Mouse (Mus musculus) embryonic facial prominence, embryonic 15.5 days (tissue): ENCODE results near the gene Btbd9. TPM values are rescaled to one million over a fixed set of nuclear protein-coding genes. Genes with fewer than 3 reads are reported as not detected.

Source experiments
- ATAC-seq: fragments of 200-750 bp; cut with Nextera tagmentation; 2 replicates; pipeline ENCODE4 v1.8.0; 2017; ENCODE audit warnings: low read depth, moderate TSS enrichment; ENCODE audit not compliant: insufficient number of reproducible peaks, low FRiP score, low TSS enrichment
- H3K27ac ChIP-seq: fragments of 300-500 bp; sonication (generic); replicated peaks from 2 replicates; pipeline ENCODE4 v1.5.1; 2015; ENCODE audit warnings: mild to moderate bottlenecking, inconsistent platforms
- H3K27me3 ChIP-seq: fragments of 300-500 bp; sonication (generic); 2 replicates; pipeline ENCODE4 v1.6.1; 2015; ENCODE audit warnings: inconsistent platforms
- H3K36me3 ChIP-seq: fragments of 300-500 bp; sonication (generic); 2 replicates; pipeline ENCODE4 v1.6.1; 2015; ENCODE audit warnings: mild to moderate bottlenecking, inconsistent platforms
- H3K4me1 ChIP-seq: fragments of 300-500 bp; sonication (generic); 2 replicates; pipeline ENCODE4 v1.6.1; 2015; ENCODE audit warnings: inconsistent platforms
- H3K4me2 ChIP-seq: fragments of 300-500 bp; sonication (generic); replicated peaks from 2 replicates; pipeline ENCODE4 v1.6.1; 2015; ENCODE audit warnings: mild to moderate bottlenecking, inconsistent platforms
- H3K4me3 ChIP-seq: fragments of 300-500 bp; sonication (generic); replicated peaks from 2 replicates; pipeline ENCODE4 v1.5.1; 2015; ENCODE audit warnings: mild to moderate bottlenecking, inconsistent platforms
- H3K9ac ChIP-seq: fragments of 300-500 bp; sonication (generic); 2 replicates; pipeline ENCODE4 v1.6.1; 2015; ENCODE audit warnings: inconsistent platforms
- H3K9me3 ChIP-seq: fragments of 300-500 bp; sonication (generic); replicated peaks from 2 replicates; pipeline ENCODE4 v1.6.1; 2016; ENCODE audit warnings: inconsistent platforms
- WGBS: fragments of 180-500 bp; shearing (Covaris S2); methylation state at CpG from one replicate; pipeline ENCODE4 v1.1.7; 2015; 5-methylcytosine and 5-hydroxymethylcytosine counted together
- polyA plus RNA-seq: library from polyadenylated mRNA; unstranded; fragments of >200 nt; fragmentation: Nextera tagmentation; extraction: Ambion mirVana; gene quantifications from 2 replicates; pipeline ENCODE4 v1.2.1, GENCODE M21; 2015

The Btbd9 gene
- polyA plus RNA-seq, 1 experiment from 2014 or later = 56.6 TPM

DNA sequence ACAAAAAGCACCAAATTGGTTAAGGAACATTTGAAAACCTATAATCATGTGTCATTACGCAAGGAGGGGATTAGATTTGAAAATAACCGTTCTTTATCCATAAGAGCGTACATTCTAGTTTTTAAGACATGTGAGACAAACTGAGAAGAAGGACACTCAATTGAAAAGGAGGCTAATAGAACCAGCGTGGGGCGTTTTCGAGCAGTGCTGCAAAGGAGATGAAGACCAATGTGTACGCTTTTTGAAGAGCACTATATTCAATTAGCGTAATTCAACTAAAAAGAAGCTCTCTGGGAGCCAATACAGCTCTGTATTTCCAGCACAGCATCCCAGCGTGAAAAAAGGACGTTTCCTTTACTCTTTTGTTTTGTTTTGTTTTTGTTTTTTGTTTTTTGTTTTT is 103.5 kb downstream of the Btbd9 start:
- Histone ChIP-seq H3K4me1 (peaks cover 15% of the 10 kb centered on the region), H3K4me3 (no peak overlapping the region), H3K9ac (no peak overlapping the region), H3K27me3 (no peaks in the 10 kb centered on the region), H3K9me3 (no peaks in the 10 kb centered on the region), H3K27ac (no peak overlapping the region), H3K36me3 (no peaks in the 10 kb centered on the region), H3K4me2 (no peak overlapping the region)
- WGBS = 85% methylated on average over 10 of the region's 10 CpGs
- no peak for ATAC-seq

DNA sequence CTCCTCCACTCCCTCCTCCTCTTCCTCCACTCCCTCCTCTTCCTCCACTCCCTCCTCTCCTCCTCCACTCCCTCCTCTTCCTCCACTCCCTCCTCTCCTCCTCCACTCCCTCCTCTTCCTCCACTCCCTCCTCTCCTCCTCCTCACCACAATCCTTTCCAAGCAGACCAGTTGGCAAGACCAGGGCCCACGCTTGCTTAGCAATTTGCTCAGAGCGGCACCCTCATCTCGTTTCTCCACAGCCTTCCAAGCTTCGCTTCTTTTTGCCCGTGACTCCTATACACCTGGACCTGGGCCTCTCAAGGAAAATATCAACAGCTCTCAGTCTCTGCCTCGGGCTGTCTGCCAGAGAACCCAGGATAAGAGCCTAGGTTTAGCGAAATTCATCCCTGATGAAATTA is 104.8 kb downstream of the Btbd9 start:
- no peak for ATAC-seq
- peaks cover 24% of the 10 kb centered on the region for H3K4me1 ChIP-seq
- no peak overlapping the region for H3K9ac ChIP-seq
- H3K36me3 ChIP-seq = no peaks in the 10 kb centered on the region
- H3K4me2 ChIP-seq = no peak overlapping the region
- WGBS = 49% methylated on average over 7 of the region's 7 CpGs
- no peak overlapping the region for H3K27ac ChIP-seq
- no peaks in the 10 kb centered on the region for H3K9me3 ChIP-seq
- H3K27me3 ChIP-seq = no peaks in the 10 kb centered on the region
- H3K4me3 ChIP-seq = no peak overlapping the region

DNA sequence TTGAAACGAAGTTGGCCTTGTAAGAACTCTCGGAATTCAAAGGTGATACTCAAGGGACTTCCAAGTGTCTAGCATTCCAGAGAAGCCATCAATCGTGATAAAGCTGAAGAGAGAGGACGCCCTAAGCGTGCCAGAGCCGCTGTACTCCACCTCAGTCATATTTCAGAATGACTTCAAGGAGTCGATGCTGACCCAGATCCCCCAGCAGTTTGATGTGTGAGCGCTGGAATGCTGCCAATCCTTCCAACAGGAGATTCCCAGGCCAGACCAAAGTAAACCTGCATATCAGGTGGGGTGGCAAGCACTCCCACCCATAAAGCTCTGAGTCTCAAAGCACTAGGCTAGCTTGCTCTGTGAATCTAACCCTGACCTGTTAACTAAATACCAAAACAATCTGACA is 105.5 kb downstream of the Btbd9 start:
- H3K27me3 ChIP-seq = no peaks in the 10 kb centered on the region
- WGBS = 50% methylated on average over 8 of the region's 8 CpGs
- no peaks in the 10 kb centered on the region for H3K9me3 ChIP-seq
- no peaks in the 10 kb centered on the region for H3K36me3 ChIP-seq
- H3K4me1 ChIP-seq = peaks cover 26% of the 10 kb centered on the region
- no peak overlapping the region for H3K4me3 ChIP-seq
- H3K9ac ChIP-seq = no peak overlapping the region
- no peak overlapping the region for H3K4me2 ChIP-seq
- no peak for ATAC-seq
- H3K27ac ChIP-seq = no peak overlapping the region

- WGBS = 60% methylated on average over 8 of the region's 8 CpGs
- Histone ChIP-seq H3K27ac (no peak overlapping the region), H3K9ac (no peak overlapping the region), H3K4me1 (peaks cover 26% of the 10 kb centered on the region), H3K4me2 (no peak overlapping the region), H3K27me3 (no peaks in the 10 kb centered on the region), H3K9me3 (no peaks in the 10 kb centered on the region), H3K4me3 (no peak overlapping the region), H3K36me3 (no peaks in the 10 kb centered on the region)
- no peak for ATAC-seq
Observed at GRCm38 (mm10) chr17:30470286-30470685, 106.0 kb downstream of the Btbd9 start.

GRCm38 (mm10) chr17:30469511-30470076 is 106.7 kb downstream of the Btbd9 start:
- Histone ChIP-seq H3K9ac (no peak overlapping the region), H3K27ac (no peak overlapping the region), H3K4me3 (no peak overlapping the region), H3K9me3 (no peaks in the 10 kb centered on the region), H3K4me2 (no peak overlapping the region), H3K27me3 (no peaks in the 10 kb centered on the region), H3K4me1 (peaks cover 26% of the 10 kb centered on the region), H3K36me3 (no peaks in the 10 kb centered on the region)
- 70% methylated on average over 10 of the region's 10 CpGs for WGBS
- no peak for ATAC-seq

GRCm38 (mm10) chr17:30468368-30468767 is 107.9 kb downstream of the Btbd9 start:
- no peak for ATAC-seq
- Histone ChIP-seq H3K9ac (no peak overlapping the region), H3K4me1 (peaks cover 35% of the 10 kb centered on the region), H3K27me3 (no peaks in the 10 kb centered on the region), H3K4me2 (no peak overlapping the region), H3K36me3 (no peaks in the 10 kb centered on the region), H3K4me3 (no peak overlapping the region), H3K9me3 (no peaks in the 10 kb centered on the region), H3K27ac (no peak overlapping the region)
- 36% methylated on average over 4 of the region's 4 CpGs for WGBS

DNA sequence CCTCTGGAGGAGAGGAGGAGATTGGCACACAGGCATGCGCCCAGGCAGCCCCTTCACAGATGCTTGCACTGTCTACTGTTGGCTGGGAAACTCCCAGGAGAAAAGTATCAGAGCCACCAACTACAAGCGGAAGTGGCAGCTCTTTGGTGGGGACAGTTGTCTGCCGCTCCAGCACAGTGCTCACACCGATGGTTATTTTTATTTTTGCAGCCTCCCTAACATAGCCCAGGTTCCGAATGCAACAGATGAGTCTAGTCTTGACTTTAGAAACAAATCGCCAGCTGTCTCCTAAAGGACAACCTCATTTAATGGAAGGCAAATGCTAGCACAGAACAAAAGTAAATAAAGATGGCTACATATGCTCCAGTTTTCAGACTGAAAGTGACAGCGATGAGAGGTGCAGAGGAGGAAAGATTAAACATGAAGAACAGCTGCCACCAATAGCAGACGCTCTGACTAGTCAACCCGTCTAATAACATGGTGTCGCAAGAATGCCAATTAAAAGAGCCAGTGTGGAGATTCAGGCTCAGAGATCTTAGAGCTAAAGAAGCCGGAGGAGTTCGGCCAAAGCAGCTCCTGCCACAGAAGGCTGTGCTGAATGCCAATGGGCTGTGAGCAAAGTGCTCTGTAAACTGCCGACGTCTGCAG is 108.6 kb downstream of the Btbd9 start:
- Histone ChIP-seq H3K27ac (peak overlapping the region; percentile 56; the same call in 1 of the 2 replicates), H3K27me3 (no peaks in the 10 kb centered on the region), H3K9ac (no peak overlapping the region), H3K36me3 (no peaks in the 10 kb centered on the region), H3K4me3 (no peak overlapping the region), H3K4me1 (peaks cover 35% of the 10 kb centered on the region), H3K4me2 (peak overlapping the region; percentile 12; the same call in 1 of the 2 replicates), H3K9me3 (no peaks in the 10 kb centered on the region)
- peak; percentile 63 for ATAC-seq
- 38% methylated on average over 14 of the region's 14 CpGs for WGBS

- Histone ChIP-seq H3K9ac (no peak overlapping the region), H3K27ac (no peak overlapping the region), H3K4me2 (no peak overlapping the region), H3K4me1 (peaks cover 30% of the 10 kb centered on the region), H3K9me3 (no peaks in the 10 kb centered on the region), H3K27me3 (no peaks in the 10 kb centered on the region), H3K36me3 (no peaks in the 10 kb centered on the region), H3K4me3 (no peak overlapping the region)
- 77% methylated on average over 6 of the region's 6 CpGs for WGBS
- ATAC-seq = no peak
Observed at GRCm38 (mm10) chr17:30465060-30465762, 111.1 kb downstream of the Btbd9 start.

- H3K4me2 ChIP-seq = no peak overlapping the region
- H3K4me1 ChIP-seq = peaks cover 24% of the 10 kb centered on the region
- H3K4me3 ChIP-seq = no peak overlapping the region
- WGBS = 45% methylated on average over 5 of the region's 5 CpGs
- no peaks in the 10 kb centered on the region for H3K27me3 ChIP-seq
- H3K9me3 ChIP-seq = no peaks in the 10 kb centered on the region
- no peak for ATAC-seq
- H3K27ac ChIP-seq = no peak overlapping the region
- H3K9ac ChIP-seq = no peak overlapping the region
- no peaks in the 10 kb centered on the region for H3K36me3 ChIP-seq
Observed at GRCm38 (mm10) chr17:30464240-30464745, 112.0 kb downstream of the Btbd9 start.

- no peak overlapping the region for H3K27ac ChIP-seq
- no peak for ATAC-seq
- H3K4me1 ChIP-seq = 0 out of 2 replicates have a peak, but pooled peaks cover 20% of the 10 kb centered on the region
- H3K9me3 ChIP-seq = no peaks in the 10 kb centered on the region
- 0 out of 2 replicates have a peak, but pooled peaks cover 2% of the 10 kb centered on the region for H3K27me3 ChIP-seq
- 84% methylated on average over 2 of the region's 2 CpGs for WGBS
- no peak overlapping the region for H3K4me3 ChIP-seq
- H3K4me2 ChIP-seq = no peak overlapping the region
- no peak overlapping the region for H3K9ac ChIP-seq
- H3K36me3 ChIP-seq = no peaks in the 10 kb centered on the region
Observed at GRCm38 (mm10) chr17:30460727-30461349, 115.5 kb downstream of the Btbd9 start.

- Histone ChIP-seq H3K4me2 (no peak overlapping the region), H3K36me3 (no peaks in the 10 kb centered on the region), H3K27ac (no peak overlapping the region), H3K4me1 (0 out of 2 replicates have a peak, but pooled peaks cover 20% of the 10 kb centered on the region), H3K27me3 (0 out of 2 replicates have a peak, but pooled peaks cover 2% of the 10 kb centered on the region), H3K4me3 (no peak overlapping the region), H3K9me3 (no peaks in the 10 kb centered on the region), H3K9ac (no peak overlapping the region)
- ATAC-seq = no peak
- 56% methylated on average over 5 of the region's 5 CpGs for WGBS
Observed at GRCm38 (mm10) chr17:30459706-30460105, 116.6 kb downstream of the Btbd9 start.
